Mouse (Mus musculus) CH12F3 (cell line): ENCODE data around the gene Tmem190.

ENCODE experiments used
- in situ Hi-C: fragments of 300-500 bp; cut with MboI; formaldehyde crosslinking; loops from 2 replicates; pipeline ENCODE4 v1.14.3; 2020; ENCODE audit warnings: low sequenced_read_pairs

The Tmem190 gene

GRCm38 (mm10) chr7:4782759-4783158 lies at the start of gene Tmem190, which contains the start of gene Il11:
Tmem190 (plus strand) TSS chr7:4782937.
Il11 (minus strand) TSS chr7:4782859.
- in situ Hi-C loops, result no loop called here

DNA sequence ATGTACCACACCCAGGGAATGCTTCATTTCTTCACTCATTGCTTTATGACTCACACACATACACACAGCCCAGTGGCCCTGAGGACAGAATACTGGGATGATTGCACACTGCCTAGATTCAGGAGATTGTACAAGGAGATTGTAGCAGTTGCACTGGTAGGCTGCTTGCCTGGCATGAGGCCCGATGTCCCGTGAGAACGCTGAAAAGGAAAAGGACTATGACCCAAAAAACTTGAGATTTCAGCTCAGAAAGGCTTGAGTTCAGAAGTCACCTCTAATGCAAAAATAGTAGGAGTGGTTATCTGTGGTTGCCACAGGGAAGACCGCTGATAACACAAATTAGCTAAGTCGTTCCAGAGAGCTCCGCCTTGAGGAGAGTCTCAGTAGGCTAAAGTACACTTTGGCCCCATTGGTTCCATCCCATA lies 49.8 kb upstream of the Tmem190 start:
- in situ Hi-C loops, result no loop called here

DNA sequence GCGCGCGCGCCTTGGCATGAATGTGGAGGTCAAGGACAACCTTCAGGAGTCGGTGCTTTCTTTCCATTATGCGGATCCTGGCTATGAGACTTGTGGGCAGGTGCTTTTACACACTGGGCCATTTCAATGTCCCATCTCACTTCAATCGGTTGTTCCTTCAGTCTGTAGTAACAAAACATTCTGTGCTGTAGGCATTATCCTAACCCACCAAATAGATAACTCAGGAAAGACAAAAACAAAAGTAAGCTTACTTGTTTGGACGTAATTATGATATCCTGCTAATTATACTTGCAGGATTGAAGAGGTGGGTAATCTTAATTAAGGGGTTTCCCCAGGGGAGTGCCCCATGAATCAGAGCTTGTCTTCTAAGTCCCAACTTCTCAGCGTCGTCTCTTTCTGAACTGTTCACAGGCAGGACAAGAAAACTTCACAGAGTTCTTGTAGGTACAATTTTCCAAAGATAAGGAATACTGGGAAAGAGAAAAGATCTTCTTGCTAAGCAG lies 43.6 kb upstream of the Tmem190 start:
- in situ Hi-C loops, result no loop called here

GRCm38 (mm10) chr7:4739544-4740275 lies 43.0 kb upstream of the Tmem190 start, which contains the start of gene Kmt5c:
Kmt5c (plus strand) TSS chr7:4740115.
- in situ Hi-C loops, result no loop called here

DNA sequence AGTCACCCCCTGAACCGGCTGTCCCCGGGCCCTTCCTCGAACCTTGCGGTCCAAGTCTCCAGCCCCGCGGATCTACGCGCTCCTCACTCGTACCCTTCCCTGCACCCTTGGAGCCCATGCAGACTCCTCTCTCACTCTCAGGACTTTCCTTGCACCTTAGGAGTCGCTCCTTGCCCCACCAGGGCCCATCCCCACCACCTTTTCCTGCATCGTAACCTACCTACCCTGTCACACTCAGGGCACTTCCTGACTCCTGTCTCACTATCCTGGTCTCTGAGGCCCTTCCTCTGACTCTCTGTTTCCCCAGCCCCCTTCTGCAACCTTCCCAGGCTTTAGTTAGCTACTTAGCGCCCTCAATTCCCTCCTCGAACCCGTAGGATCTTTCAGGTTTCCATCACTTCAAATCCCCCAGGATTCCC lies 42.4 kb upstream of the Tmem190 start:
- in situ Hi-C loops, result no loop called here

GRCm38 (mm10) chr7:4741151-4741550 lies 41.6 kb upstream of the Tmem190 start:
- in situ Hi-C loops, result no loop called here

DNA sequence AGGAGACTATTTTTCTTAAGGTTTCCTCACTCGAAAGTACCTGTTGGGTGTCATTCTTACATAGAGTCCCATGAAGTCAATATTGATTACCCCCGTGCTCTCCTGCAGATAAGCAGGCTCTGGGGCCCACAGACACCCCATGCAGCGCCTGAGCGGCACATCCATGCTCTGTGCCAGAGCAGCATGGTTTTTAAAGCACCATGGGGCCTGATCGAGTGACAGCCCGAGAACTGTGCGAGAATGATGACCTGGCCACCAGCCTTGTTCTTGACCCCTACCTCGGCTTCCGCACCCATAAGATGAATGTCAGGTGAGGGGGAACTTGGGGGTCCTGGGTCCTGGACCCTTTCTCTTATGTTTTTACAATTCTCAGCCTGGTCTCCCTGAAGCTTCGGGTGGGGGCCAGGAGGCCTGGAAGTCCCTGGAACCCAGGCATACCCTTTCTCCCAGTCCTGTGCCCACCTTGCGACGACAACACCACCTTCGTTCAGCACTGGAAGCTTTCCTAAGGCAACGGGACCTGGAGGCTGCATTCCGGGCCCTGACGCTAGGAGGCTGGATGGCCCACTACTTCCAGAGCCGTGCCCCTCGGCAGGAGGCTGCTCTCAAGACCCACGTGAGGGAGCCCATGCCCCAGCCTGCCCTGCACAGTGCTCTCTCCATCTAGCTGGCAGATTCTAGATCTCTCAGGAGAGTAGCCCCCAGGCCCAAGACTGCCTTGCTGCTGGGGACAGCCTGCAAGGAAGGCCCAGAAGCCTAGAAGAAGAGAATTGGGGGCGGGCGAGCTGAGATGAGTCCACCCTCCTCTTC lies 40.9 kb upstream of the Tmem190 start:
- in situ Hi-C loops, result no loop called here

DNA sequence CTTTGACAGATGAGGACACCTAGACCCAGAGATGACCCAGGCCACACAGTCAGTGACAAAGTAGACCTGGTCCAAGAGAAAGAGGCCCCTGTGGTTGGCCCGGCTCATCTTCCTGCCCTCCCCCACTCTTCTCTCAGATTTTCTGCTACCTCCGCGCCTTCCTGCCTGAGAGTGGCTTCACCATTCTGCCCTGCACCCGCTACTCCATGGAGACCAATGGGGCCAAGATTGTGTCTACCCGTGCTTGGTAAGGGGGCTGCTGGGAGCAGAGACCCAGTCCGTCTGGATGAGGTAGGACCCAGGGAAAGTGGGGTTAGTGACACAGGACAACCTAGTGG lies 40.3 kb upstream of the Tmem190 start:
- in situ Hi-C loops, result no loop called here

- in situ Hi-C loops, result no loop called here
Observed at GRCm38 (mm10) chr7:4743354-4743753, 39.4 kb upstream of the Tmem190 start.

GRCm38 (mm10) chr7:4744886-4745285 lies 37.9 kb upstream of the Tmem190 start:
- in situ Hi-C loops, result no loop called here

GRCm38 (mm10) chr7:4746326-4746980 lies 36.3 kb upstream of the Tmem190 start:
- in situ Hi-C loops, result no loop called here

GRCm38 (mm10) chr7:4747156-4747899 lies 35.4 kb upstream of the Tmem190 start:
- in situ Hi-C loops, result no loop called here

- in situ Hi-C loops, result no loop called here
Observed at GRCm38 (mm10) chr7:4748321-4748720, 34.4 kb upstream of the Tmem190 start.

- in situ Hi-C loops, result no loop called here
Observed at GRCm38 (mm10) chr7:4749169-4749568, 33.6 kb upstream of the Tmem190 start.

DNA sequence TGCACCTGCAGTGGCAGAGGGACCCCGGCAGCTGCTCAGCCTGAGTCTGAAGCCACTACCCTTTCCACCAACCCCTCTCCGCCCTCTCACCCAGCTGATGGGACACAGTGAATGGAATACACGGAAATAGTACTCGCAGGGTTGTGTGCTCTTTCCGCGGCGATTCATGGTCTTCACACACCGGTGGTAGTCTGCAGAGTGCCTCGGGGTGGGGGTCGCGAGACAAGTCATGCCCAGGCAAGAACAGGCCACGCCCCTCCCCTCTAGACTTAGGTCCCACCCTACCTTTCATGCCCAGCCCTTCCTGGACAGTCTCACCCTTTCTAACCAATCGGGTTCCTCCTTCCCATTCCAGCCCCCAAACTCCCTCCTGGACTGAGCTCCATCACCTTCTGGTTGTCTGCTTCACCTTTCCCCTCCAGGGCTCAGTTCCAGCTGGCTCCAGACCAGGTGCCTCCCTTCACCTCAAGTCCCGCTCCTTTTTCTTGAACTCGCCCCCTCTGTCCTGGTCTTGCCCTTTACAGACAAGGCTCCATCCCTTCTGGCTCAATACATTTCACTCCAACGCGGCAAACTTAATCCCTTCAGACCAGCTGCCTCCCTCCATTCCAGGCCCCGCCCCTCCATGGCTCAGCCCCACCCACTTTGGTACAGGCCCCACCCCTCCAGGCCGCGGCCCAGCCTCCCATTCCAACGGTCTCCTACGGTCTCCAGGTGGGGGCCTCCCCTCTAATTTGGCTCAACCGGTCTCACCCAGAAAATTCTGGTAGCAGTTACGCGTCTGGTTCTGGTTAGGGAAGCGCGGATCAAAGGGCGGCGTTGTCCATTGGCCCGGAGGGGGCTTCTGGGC lies 30.5 kb upstream of the Tmem190 start:
- in situ Hi-C loops, result no loop called here

DNA sequence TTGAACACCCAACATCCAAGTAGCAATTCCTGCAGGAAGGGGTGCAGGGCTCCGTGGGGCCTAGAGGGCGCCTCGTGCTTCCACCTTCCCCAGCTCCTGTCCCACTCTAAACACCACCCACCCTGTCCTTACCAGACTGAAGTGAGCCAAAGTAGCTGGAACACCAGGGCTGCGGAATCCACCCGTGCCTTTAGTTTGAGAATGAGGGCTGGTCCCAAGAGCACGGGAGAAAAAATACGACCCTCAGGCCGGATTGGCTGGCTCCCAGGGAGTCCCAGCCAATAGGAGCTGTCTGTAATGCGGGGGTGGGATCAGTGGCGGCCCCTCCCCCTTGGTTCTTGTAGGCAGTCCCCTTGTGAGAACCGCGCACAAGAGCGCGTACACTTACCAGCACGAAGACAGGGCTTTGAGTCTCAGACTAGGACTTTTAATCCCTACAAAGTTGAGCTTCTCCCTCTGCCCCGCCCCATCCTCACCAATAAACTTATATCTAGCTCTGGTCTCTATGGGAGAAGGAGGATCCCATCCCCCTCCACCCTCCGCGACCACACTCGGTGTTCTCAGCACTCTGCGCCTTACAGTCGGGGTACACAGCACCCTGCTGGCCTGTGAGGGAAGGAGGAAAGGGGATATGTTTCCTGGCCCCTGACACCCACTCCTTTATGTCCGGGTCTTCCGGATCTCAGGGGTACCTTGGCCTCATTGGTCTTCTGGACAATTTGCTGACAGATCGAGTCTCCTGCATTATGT lies 29.7 kb upstream of the Tmem190 start, which contains the start of gene Cox6b2:
Gene Cox6b2, minus strand, starts transcription at position 274 of the 750 bp plus-strand sequence.
- in situ Hi-C loops, result no loop called here

- in situ Hi-C loops, result no loop called here
Observed at GRCm38 (mm10) chr7:4759670-4760069, 23.1 kb upstream of the Tmem190 start.

GRCm38 (mm10) chr7:4764946-4765710 lies 17.6 kb upstream of the Tmem190 start:
- in situ Hi-C loops, result no loop called here
